Mouse (Mus musculus) liver, embryonic 11.5 days (tissue): ENCODE data around the gene Rrnad1. TPM values are rescaled to one million over a fixed set of nuclear protein-coding genes. Genes with fewer than 3 reads are reported as not detected.
A peak's percentile ranks its signal among the peaks of the same experiment; 100 is the strongest.

Source experiments
- ATAC-seq: fragments of 200-750 bp; cut with Nextera tagmentation; replicated peaks from 2 replicates; pipeline ENCODE4 v1.8.0; 2017; ENCODE audit warnings: moderate number of reproducible peaks, mild to moderate bottlenecking, moderate TSS enrichment, moderate library complexity; ENCODE audit not compliant: low FRiP score
- DNase-seq: peaks from one replicate; pipeline ENCODE4 v3.0.0-alpha.2; 2017; ENCODE audit warnings: low spot score
- H3K27ac ChIP-seq: fragments of 300-500 bp; sonication (generic); 2 replicates; pipeline ENCODE4 v1.5.1; 2014; ENCODE audit warnings: mild to moderate bottlenecking, low read depth, low read length, control low read depth
- H3K27me3 ChIP-seq: fragments of 300-500 bp; sonication (generic); replicated peaks from 2 replicates; pipeline ENCODE4 v1.6.1; 2014; ENCODE audit warnings: low read length, mixed read lengths; ENCODE audit not compliant: control insufficient read depth, insufficient read depth
- H3K36me3 ChIP-seq: fragments of 300-500 bp; sonication (generic); 2 replicates; pipeline ENCODE4 v1.6.1; 2014; ENCODE audit warnings: mild to moderate bottlenecking, low read length, moderate library complexity, mixed read lengths; ENCODE audit not compliant: control insufficient read depth, insufficient read depth
- H3K4me1 ChIP-seq: fragments of 300-500 bp; sonication (generic); replicated peaks from 2 replicates; pipeline ENCODE4 v1.6.1; 2014; ENCODE audit warnings: low read length, mixed read lengths; ENCODE audit not compliant: control insufficient read depth, insufficient read depth
- H3K4me2 ChIP-seq: fragments of 300-500 bp; sonication (generic); 2 replicates; pipeline ENCODE4 v1.6.1; 2014; ENCODE audit warnings: mild to moderate bottlenecking, control low read depth, moderate library complexity
- H3K4me3 ChIP-seq: fragments of 300-500 bp; sonication (generic); 2 replicates; pipeline ENCODE4 v1.5.1; 2014; ENCODE audit warnings: low read depth, low read length, control low read depth
- H3K9ac ChIP-seq: fragments of 300-500 bp; sonication (generic); 2 replicates; pipeline ENCODE4 v1.6.1; 2014; ENCODE audit warnings: low read depth, low read length, control low read depth
- H3K9me3 ChIP-seq: fragments of 300-500 bp; sonication (generic); 2 replicates; pipeline ENCODE4 v1.6.1; 2016; ENCODE audit warnings: low read length, inconsistent platforms, mixed read lengths; ENCODE audit not compliant: control insufficient read depth
- WGBS: fragments of 180-500 bp; shearing (Covaris S2); extraction: QIAGEN DNeasy Blood & Tissue Kit; methylation state at CpG from one replicate; pipeline ENCODE4 v1.1.7; 2014; 5-methylcytosine and 5-hydroxymethylcytosine counted together
- polyA plus RNA-seq: library from polyadenylated mRNA; unstranded; fragments of >200 nt; fragmentation: Nextera tagmentation; extraction: Ambion mirVana; gene quantifications from 2 replicates; pipeline ENCODE4 v1.2.1, GENCODE M21; 2014

The Rrnad1 gene
- polyA plus RNA-seq, 1 experiment from 2014 or later = 17.5 TPM

GRCm38 (mm10) chr3:87970939-87971488 is 40.5 kb upstream of the Rrnad1 start, which contains the start of gene Nes:
Gene Nes (plus strand): TSS chr3:87971078.
- peak within 1 kb of the TSS; percentile 55 for H3K4me3 ChIP-seq
- peaks cover 42% of the 10 kb centered on the region for H3K27me3 ChIP-seq
- H3K9ac ChIP-seq = peak within 1 kb of the TSS; percentile 57
- peaks cover 25% of the 10 kb centered on the region for H3K4me1 ChIP-seq
- ATAC-seq (peak; percentile 63), DNase-seq (peak; percentile 77)
- H3K27ac ChIP-seq = no peak within 1 kb of the TSS
- H3K9me3 ChIP-seq = no peaks in the 10 kb centered on the region
- H3K36me3 ChIP-seq = no peaks in the 10 kb centered on the region
- WGBS = 1% methylated on average over 44 of the region's 44 CpGs
- peak within 1 kb of the TSS; percentile 77 for H3K4me2 ChIP-seq

- H3K9ac ChIP-seq = no peak overlapping the region
Measured at GRCm38 (mm10) chr3:87970184-87970938, 39.8 kb upstream of the Rrnad1 start.

GRCm38 (mm10) chr3:87960586-87961191 is 30.2 kb upstream of the Rrnad1 start:
- DNase-seq (peak; percentile 85), ATAC-seq (peak; percentile 96)
- under 1% methylated on average over 27 of the region's 27 CpGs for WGBS
- Histone ChIP-seq H3K9ac (peak overlapping the region; percentile 64), H3K4me3 (peak overlapping the region; percentile 50), H3K4me1 (peaks cover 14% of the 10 kb centered on the region), H3K27ac (peak overlapping the region; percentile 64), H3K36me3 (no peaks in the 10 kb centered on the region), H3K9me3 (no peaks in the 10 kb centered on the region), H3K4me2 (peak overlapping the region; percentile 89), H3K27me3 (peaks cover 24% of the 10 kb centered on the region)

More at GRCm38 (mm10) chr3:87970184-87970938, 39.8 kb upstream of the Rrnad1 start:
- peaks cover 39% of the 10 kb centered on the region for H3K27me3 ChIP-seq
- H3K36me3 ChIP-seq = no peaks in the 10 kb centered on the region
- 0 out of 2 replicates have a peak, but pooled peaks have one; percentile 34 for ATAC-seq
- H3K4me1 ChIP-seq = peaks cover 25% of the 10 kb centered on the region
- peak overlapping the region; percentile 55 for H3K4me3 ChIP-seq
- H3K27ac ChIP-seq = no peak overlapping the region
- no peaks in the 10 kb centered on the region for H3K9me3 ChIP-seq
- 2% methylated on average over 21 of the region's 21 CpGs for WGBS
- peak overlapping the region; percentile 77 for H3K4me2 ChIP-seq
- DNase-seq = peak; percentile 63

- WGBS = 12% methylated on average over 10 of the region's 10 CpGs
Measured at GRCm38 (mm10) chr3:87960191-87960585, 29.7 kb upstream of the Rrnad1 start.

GRCm38 (mm10) chr3:87959371-87959770 is 28.9 kb upstream of the Rrnad1 start:
- Histone ChIP-seq H3K27ac (no peak overlapping the region; the same call in 1 of the 2 replicates), H3K4me2 (no peak overlapping the region), H3K9me3 (no peaks in the 10 kb centered on the region), H3K9ac (no peak overlapping the region), H3K27me3 (peaks cover 22% of the 10 kb centered on the region), H3K4me3 (no peak overlapping the region), H3K36me3 (no peaks in the 10 kb centered on the region), H3K4me1 (peaks cover 14% of the 10 kb centered on the region)
- DNase-seq (no peak), ATAC-seq (no peak)
- 60% methylated on average over 7 of the region's 7 CpGs for WGBS

More at GRCm38 (mm10) chr3:87960191-87960585, 29.7 kb upstream of the Rrnad1 start:
- Histone ChIP-seq H3K9me3 (no peaks in the 10 kb centered on the region), H3K4me3 (peak overlapping the region; percentile 50), H3K4me1 (peaks cover 14% of the 10 kb centered on the region), H3K27me3 (peaks cover 24% of the 10 kb centered on the region), H3K4me2 (peak overlapping the region; percentile 89), H3K27ac (peak overlapping the region; percentile 64; the same call in 1 of the 2 replicates), H3K36me3 (no peaks in the 10 kb centered on the region), H3K9ac (peak overlapping the region; percentile 64; the same call in 1 of the 2 replicates)
- DNase-seq = no peak
- 0 out of 2 replicates have a peak, but pooled peaks have one; percentile 1 for ATAC-seq

- Histone ChIP-seq H3K9ac (no peak overlapping the region), H3K27ac (no peak overlapping the region), H3K4me2 (no peak overlapping the region), H3K36me3 (no peaks in the 10 kb centered on the region), H3K4me1 (peaks cover 14% of the 10 kb centered on the region), H3K27me3 (peaks cover 25% of the 10 kb centered on the region), H3K4me3 (no peak overlapping the region), H3K9me3 (no peaks in the 10 kb centered on the region)
- no peak for ATAC-seq
- 50% methylated on average over 1 of the region's 1 CpGs for WGBS
- no peak for DNase-seq
Measured at GRCm38 (mm10) chr3:87958967-87959366, 28.4 kb upstream of the Rrnad1 start.

- no peak overlapping the region for H3K4me2 ChIP-seq
- 40% methylated on average over 4 of the region's 4 CpGs for WGBS
- H3K4me1 ChIP-seq = peaks cover 14% of the 10 kb centered on the region
- peaks cover 28% of the 10 kb centered on the region for H3K27me3 ChIP-seq
- no peaks in the 10 kb centered on the region for H3K9me3 ChIP-seq
- no peak overlapping the region for H3K27ac ChIP-seq
- H3K4me3 ChIP-seq = no peak overlapping the region
- ATAC-seq (no peak), DNase-seq (no peak)
- H3K9ac ChIP-seq = no peak overlapping the region; the same call in 1 of the 2 replicates
- H3K36me3 ChIP-seq = no peaks in the 10 kb centered on the region
Measured at GRCm38 (mm10) chr3:87958476-87958875, 28.0 kb upstream of the Rrnad1 start.

GRCm38 (mm10) chr3:87958056-87958455 is 27.5 kb upstream of the Rrnad1 start:
- no peak for DNase-seq
- 26% methylated on average over 1 of the region's 1 CpGs for WGBS
- peaks cover 32% of the 10 kb centered on the region for H3K27me3 ChIP-seq
- H3K4me3 ChIP-seq = no peak overlapping the region
- no peak overlapping the region for H3K27ac ChIP-seq
- no peak overlapping the region for H3K4me2 ChIP-seq
- H3K9me3 ChIP-seq = no peaks in the 10 kb centered on the region
- H3K36me3 ChIP-seq = no peaks in the 10 kb centered on the region
- ATAC-seq = no peak
- H3K9ac ChIP-seq = no peak overlapping the region
- peaks cover 14% of the 10 kb centered on the region for H3K4me1 ChIP-seq
